9 mouse cellular contexts compared by ENCODE assay signal in genomic region chr10:61072324-61072723, GRCm38 (mm10). TPM values are rescaled to one million over a fixed set of nuclear protein-coding genes. Genes with fewer than 3 reads are reported as not detected.
DNase-seq lines count a peak whose midpoint lies in the region; ATAC-seq and TF ChIP-seq lines count a peak whose summit lies in the region.
"Had no signal": no experiment of that assay in that cellular context is flagged by ENCODE, and none has a peak within 500 bp of the region (broad histone marks: within the 10 kb centered on the region; RNA-seq: fewer than 3 reads in every experiment).

No protein-coding gene starts in this region.

- no peak overlapping the region for H3K4me3 ChIP-seq in cerebellum, adult 2 months (replicated peaks; ENCODE audit: insufficient read depth, low read depth, low read length)
- H3K4me3 ChIP-seq in liver, embryonic 14.5 days (ENCODE audit: insufficient read depth in 1 of 2, low read depth in 2 of 2, low read length in 2 of 2): no peak overlapping the region
- H3K4me3 ChIP-seq: hindbrain, embryonic 15.5 days had no signal

- TF ChIP-seq CTCF in cerebellum, adult 2 months (IDR thresholded peaks at IDR 0.05; ENCODE audit: borderline replicate concordance, insufficient read depth, low read depth, low read length): peak; percentile 79
- peak; percentile 93 for TF ChIP-seq CTCF in liver, embryonic 14.5 days (IDR thresholded peaks at IDR 0.05; ENCODE audit: low read depth)

- no peaks in the 10 kb centered on the region for H3K27me3 ChIP-seq in cerebellum, adult 2 months (ENCODE audit: control insufficient read depth, insufficient read depth, low read length)
- no peaks in the 10 kb centered on the region for H3K27me3 ChIP-seq in liver, embryonic 14.5 days (ENCODE audit: control insufficient read depth, insufficient read depth, low read length)
- H3K27me3 ChIP-seq: hindbrain, embryonic 15.5 days had no signal

- 0 out of 2 replicates have a peak, but pooled peaks cover 2% of the 10 kb centered on the region for H3K4me1 ChIP-seq in cerebellum, adult 2 months (ENCODE audit: control insufficient read depth, insufficient read depth, low read length)
- H3K4me1 ChIP-seq in liver, embryonic 14.5 days (replicated peaks; ENCODE audit: control insufficient read depth in 2 of 2, insufficient read depth in 2 of 2, low read length in 1 of 2): peaks cover 0 to 3% of the 10 kb centered on the region in 2 experiments; a peak in 1 of 4 replicates

- peak; percentile 66 for DNase-seq in layer of hippocampus, adult 11-12 months (ENCODE audit: low spot score)
- no peak for DNase-seq in layer of hippocampus, adult 9-11 months
- peak; percentile 70 for DNase-seq in NIH3T3 (ENCODE audit: low read depth)
- peak; percentile 52 to 71 for DNase-seq in cerebellum, adult 2 months
- peak in 1 of 3 experiments; percentile 14 for DNase-seq in liver, embryonic 14.5 days (ENCODE audit: low read depth in 3 of 3, low spot score in 3 of 3)
- DNase-seq in right cerebral cortex, postnatal 10 days (ENCODE audit: low spot score in 2 of 2): peak; percentile 46 to 68

- H3K9me3 ChIP-seq in liver, embryonic 14.5 days (ENCODE audit: control insufficient read depth, low read length): no peaks in the 10 kb centered on the region
- H3K9me3 ChIP-seq: hindbrain, embryonic 15.5 days had no signal

- no peak overlapping the region for H3K9ac ChIP-seq in liver, embryonic 14.5 days (replicated peaks)
- H3K9ac ChIP-seq: hindbrain, embryonic 15.5 days had no signal

- H3K36me3 ChIP-seq in liver, embryonic 14.5 days (replicated peaks; ENCODE audit: control insufficient read depth, insufficient read depth, low read depth): no peaks in the 10 kb centered on the region
- H3K36me3 ChIP-seq: hindbrain, embryonic 15.5 days had no signal

- no peak for TF ChIP-seq POLR2A in cerebellum, adult 2 months (IDR thresholded peaks at IDR 0.05; ENCODE audit: borderline replicate concordance, insufficient read depth, low read length)

- no peak overlapping the region for H3K4me2 ChIP-seq in liver, embryonic 14.5 days (ENCODE audit: low read depth)
- H3K4me2 ChIP-seq: hindbrain, embryonic 15.5 days had no signal

- 17% methylated on average over 16 of the region's 16 CpGs for WGBS in cerebellum, adult 2 months
- WGBS in liver, embryonic 14.5 days (ENCODE audit: insufficient replicate concordance): 10% methylated on average over 16 of the region's 16 CpGs

- ATAC-seq in hematopoietic stem cell, adult 5-6 weeks (replicated peaks in 1 of 2; ENCODE audit: insufficient read depth in 1 of 2, low FRiP score in 2 of 2, low TSS enrichment in 1 of 2, low read depth in 1 of 2, poor library complexity in 2 of 2, severe bottlenecking in 2 of 2): 0 out of 4 replicates have a peak, but pooled peaks have one; percentile 23 to 51
- ATAC-seq in liver, embryonic 14.5 days (ENCODE audit: insufficient read depth): no peak
- no peak for ATAC-seq in megakaryocyte, adult 5-6 weeks (ENCODE audit: poor library complexity, severe bottlenecking)

- no peak overlapping the region for H3K27ac ChIP-seq in cerebellum, adult 2 months (ENCODE audit: insufficient read depth, low read length)
- no peak overlapping the region for H3K27ac ChIP-seq in liver, embryonic 14.5 days
- H3K27ac ChIP-seq: hindbrain, embryonic 15.5 days had no signal

- no peak for TF ChIP-seq EP300 in liver, embryonic 14.5 days (IDR thresholded peaks at IDR 0.05; ENCODE audit: low read depth)

RNA-seq across cellular contexts. Expression of gene Pcbd1, which starts 16.8 kb away (rescaled TPM):
- polyA plus RNA-seq in cerebellum, adult 2 months (2012; rRNA removed): 25.7 and 26.3 TPM in 2 replicates
- 8.8 and 14.5 TPM in 2 replicates for total RNA-seq in hematopoietic stem cell, adult 5-6 weeks (2017)
- 75.2 and 79.9 TPM in 2 replicates for polyA plus RNA-seq in liver, embryonic 14.5 days (2012; rRNA removed)
- polyA plus RNA-seq in liver, embryonic 14.5 days (2014; fragmentation: Nextera tagmentation; extraction: Ambion mirVana): 162 and 164 TPM in 2 replicates
- not detected in 2 replicates for total RNA-seq in megakaryocyte, adult 5-6 weeks (2015)
- not detected in 2 replicates for total RNA-seq in megakaryocyte, adult 5-6 weeks (2017)

Comparison
In these comparisons a context has a peak if more than half of its experiments do, and no peak if none do; other contexts are left out.
1. ATAC-seq: peak in hematopoietic stem cell, adult 5-6 weeks (2 of 2); none in liver, embryonic 14.5 days (single experiment) and megakaryocyte, adult 5-6 weeks (single experiment).